Mouse (Mus musculus) liver, adult 2 months (tissue): ENCODE results near the gene Ebf4. TPM values are rescaled to one million over a fixed set of nuclear protein-coding genes. Genes with fewer than 3 reads are reported as not detected.
"Not testable (repeated sequence)": the region's sequence is repeated elsewhere in the genome, so short reads cannot be mapped to it uniquely, and the experiment has no call there.

Experiments used
- DNase-seq: peaks from one replicate; pipeline ENCODE4 v3.0.0-alpha.2; 2011; ENCODE audit warnings: low read depth, low spot score; ENCODE audit errors: extremely low read depth
- H3K27ac ChIP-seq: fragments of 200-500 bp; replicated peaks from 2 replicates; pipeline ENCODE4 v1.5.1; 2012; ENCODE audit warnings: low read depth, mild to moderate bottlenecking, control low read depth, inconsistent platforms, low read length; ENCODE audit not compliant: insufficient read depth
- H3K27me3 ChIP-seq: fragments of 200-500 bp; 2 replicates; pipeline ENCODE4 v1.6.1; 2012; ENCODE audit warnings: mild to moderate bottlenecking, moderate library complexity, low read length, inconsistent platforms; ENCODE audit not compliant: control insufficient read depth, insufficient read depth
- H3K36me3 ChIP-seq: fragments of 200-500 bp; 2 replicates; pipeline ENCODE4 v1.6.1; 2012; ENCODE audit warnings: low read length, inconsistent platforms; ENCODE audit not compliant: control insufficient read depth, insufficient read depth
- H3K4me1 ChIP-seq: fragments of 200-500 bp; 2 replicates; pipeline ENCODE4 v1.6.1; 2011; ENCODE audit warnings: low read length; ENCODE audit not compliant: control insufficient read depth, insufficient read depth
- H3K4me3 ChIP-seq: fragments of 200-500 bp; 2 replicates; pipeline ENCODE4 v1.5.1; 2011; ENCODE audit warnings: low read depth, mild to moderate bottlenecking, control low read depth, low read length, moderate library complexity; ENCODE audit not compliant: insufficient read depth
- H3K79me2 ChIP-seq: fragments of 200-500 bp; 2 replicates; pipeline ENCODE4 v1.6.1; 2012; ENCODE audit warnings: inconsistent platforms, mild to moderate bottlenecking, low read length, moderate library complexity; ENCODE audit not compliant: control insufficient read depth, insufficient read depth
- H3K9ac ChIP-seq: fragments of 200-500 bp; 2 replicates; pipeline ENCODE4 v1.6.1; 2012; ENCODE audit warnings: low read depth, mild to moderate bottlenecking, control low read depth, inconsistent platforms, low read length
- CTCF ChIP-seq: fragments of 200-500 bp; IDR thresholded peaks from 2 replicates; pipeline ENCODE4 v1.5.1; 2011; ENCODE audit warnings: low read depth, low read length, control low read depth
- POLR2A ChIP-seq: fragments of 200-500 bp; IDR thresholded peaks from 2 replicates; pipeline ENCODE4 v1.6.1; 2011; ENCODE audit warnings: low read length, control low read depth; ENCODE audit not compliant: insufficient read depth; ENCODE audit errors: extremely low read depth
- WGBS: fragments of 180-500 bp; shearing (Covaris S2); methylation state at CpG from one replicate; pipeline ENCODE4 v1.1.7; 2018; 5-methylcytosine and 5-hydroxymethylcytosine counted together
- polyA plus RNA-seq: library from polyadenylated mRNA; depleted of rRNA; stranded (reverse); fragments of >200 nt; gene quantifications from 2 replicates; pipeline ENCODE4 v1.2.3, GENCODE M21; 2012
- total RNA-seq: library from RNA; depleted of rRNA; stranded (reverse); fragments of >200 nt; gene quantifications from 2 replicates; pipeline ENCODE4 v1.2.3, GENCODE M21; 2014

Gene Ebf4
- total and polyA plus RNA-seq, 2 experiments = 0.09 to 0.22 TPM

DNA sequence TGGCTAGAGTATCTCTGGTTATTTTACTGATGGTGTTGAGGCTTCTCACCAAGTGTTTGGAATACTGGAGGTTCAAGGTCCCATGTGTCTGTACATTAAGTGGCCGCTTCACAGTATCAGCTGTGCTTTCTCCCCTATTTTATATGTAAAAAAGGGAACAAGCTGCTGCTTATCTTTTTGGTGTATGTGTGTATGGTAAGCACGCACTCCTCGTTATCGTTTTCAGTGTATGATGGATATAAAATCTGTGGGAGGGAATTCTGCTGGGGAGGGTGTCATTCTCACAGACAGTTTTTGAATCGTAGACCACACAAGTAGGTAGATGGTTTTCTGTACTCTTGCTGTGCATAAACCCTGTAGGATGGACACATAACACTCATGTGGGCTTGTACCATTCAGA, 62.6 kb downstream of the Ebf4 start:
- H3K9ac ChIP-seq = no peak overlapping the region
- WGBS = 90% methylated on average over 5 of the region's 5 CpGs
- H3K79me2 ChIP-seq = no peaks in the 10 kb centered on the region
- no peak for DNase-seq
- H3K36me3 ChIP-seq = no peaks in the 10 kb centered on the region
- no peak overlapping the region for H3K4me3 ChIP-seq
- TF ChIP-seq CTCF (no peak), POLR2A (no peak)
- H3K4me1 ChIP-seq = no peaks in the 10 kb centered on the region
- peaks cover 11% of the 10 kb centered on the region for H3K27me3 ChIP-seq
- H3K27ac ChIP-seq = no peak overlapping the region

DNA sequence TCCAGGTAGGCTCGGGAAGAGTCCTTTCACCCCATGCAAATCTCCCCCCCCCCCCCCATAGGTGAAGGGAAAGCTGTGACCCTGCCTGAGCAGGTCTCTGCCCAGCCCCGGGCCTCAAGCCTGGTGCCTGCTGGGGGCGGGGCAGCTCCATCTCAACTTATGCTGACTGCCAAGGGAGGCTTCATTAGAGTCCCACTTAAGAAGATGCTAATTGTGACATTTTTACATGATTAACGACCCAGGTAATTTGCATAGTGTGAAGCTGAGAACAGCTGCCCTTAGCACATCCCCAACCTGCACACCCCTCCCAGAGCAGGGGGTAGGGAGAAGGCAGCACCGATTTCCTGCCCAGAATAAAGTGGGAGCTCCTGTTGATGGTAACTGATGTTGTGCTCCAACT, 63.9 kb downstream of the Ebf4 start:
- WGBS = 17% methylated on average over 5 of the region's 5 CpGs
- H3K4me3 ChIP-seq = no peak overlapping the region
- H3K36me3 ChIP-seq = no peaks in the 10 kb centered on the region
- no peaks in the 10 kb centered on the region for H3K79me2 ChIP-seq
- TF ChIP-seq POLR2A (no peak), CTCF (no peak)
- peaks cover 13% of the 10 kb centered on the region for H3K27me3 ChIP-seq
- no peak overlapping the region for H3K27ac ChIP-seq
- no peak overlapping the region for H3K9ac ChIP-seq
- H3K4me1 ChIP-seq = no peaks in the 10 kb centered on the region
- DNase-seq = no peak

DNA sequence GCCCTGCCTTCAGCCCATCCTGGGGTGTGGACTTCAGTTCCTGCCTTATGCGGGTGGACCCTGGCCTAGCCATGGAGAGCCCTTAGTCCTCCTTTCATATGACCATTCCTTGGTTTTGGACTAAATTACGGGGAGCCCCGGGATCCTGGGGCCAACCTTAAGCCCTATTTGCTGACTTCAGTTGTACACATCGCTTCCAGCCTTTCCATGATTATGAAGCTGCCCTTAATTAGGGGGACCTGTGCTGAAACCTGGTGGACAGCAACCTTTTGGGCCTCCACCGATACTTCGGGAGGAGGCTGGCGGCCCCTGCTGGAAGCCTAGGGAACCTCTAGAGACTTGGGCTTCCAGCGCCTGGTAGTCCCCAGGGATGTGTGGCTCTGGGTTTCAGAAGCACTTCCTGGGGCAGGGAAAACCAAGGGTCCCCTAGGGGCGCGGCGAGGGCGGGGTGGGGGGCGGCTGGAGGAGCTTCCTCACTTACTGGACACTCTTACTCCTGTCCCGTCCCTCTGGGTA, 67.6 kb downstream of the Ebf4 start:
- Histone ChIP-seq H3K27ac (no peak overlapping the region), H3K4me1 (no peaks in the 10 kb centered on the region), H3K4me3 (no peak overlapping the region), H3K36me3 (no peaks in the 10 kb centered on the region), H3K27me3 (peaks cover 21% of the 10 kb centered on the region), H3K79me2 (no peaks in the 10 kb centered on the region), H3K9ac (no peak overlapping the region)
- no peak for DNase-seq
- 5% methylated on average over 14 of the region's 14 CpGs for WGBS
- peak; percentile 65 for TF ChIP-seq CTCF
- TF ChIP-seq POLR2A = no peak

DNA sequence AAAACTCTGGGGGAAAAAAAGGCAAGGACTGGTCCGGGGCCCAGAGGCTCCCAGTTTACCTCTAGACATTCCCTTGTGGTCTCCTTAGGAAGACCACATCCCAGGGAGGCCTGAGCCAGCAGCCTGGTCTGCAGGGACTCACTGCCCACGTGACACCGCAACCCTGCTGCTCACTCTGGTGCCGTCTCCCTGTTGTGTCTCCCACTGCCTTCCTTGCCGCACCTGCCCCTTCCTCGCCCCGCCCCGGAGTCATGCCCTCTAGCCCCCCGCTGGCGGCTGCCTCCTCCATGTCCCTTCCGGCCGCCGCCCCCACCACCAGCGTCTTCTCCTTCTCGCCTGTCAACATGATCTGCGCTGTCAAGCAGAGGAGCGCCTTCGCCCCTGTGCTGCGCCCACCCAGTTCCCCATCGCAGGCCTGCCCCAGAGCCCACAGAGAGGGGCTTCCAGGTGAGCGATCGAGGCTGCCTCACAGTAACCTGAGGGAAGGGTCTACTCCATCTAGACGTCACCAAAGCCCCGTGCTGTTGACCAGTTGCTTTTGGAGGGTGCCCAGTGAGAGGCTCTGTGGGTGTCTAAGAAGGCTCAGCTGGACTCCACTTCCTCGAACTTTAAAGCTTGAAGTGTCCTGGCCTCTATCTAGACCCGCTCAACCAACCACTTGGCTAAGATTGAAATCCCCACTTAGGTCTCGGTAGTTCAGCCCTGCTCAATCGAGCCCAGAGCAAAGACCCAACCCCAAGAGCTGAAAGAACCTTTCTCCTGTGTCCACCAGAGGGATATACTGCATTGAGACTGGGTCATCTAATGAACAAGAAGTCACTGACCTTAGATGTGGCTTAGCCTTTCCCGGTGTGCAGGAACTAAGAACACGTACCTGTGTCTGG, 70.5 kb downstream of the Ebf4 start:
- TF ChIP-seq CTCF (no peak), POLR2A (no peak)
- no peaks in the 10 kb centered on the region for H3K79me2 ChIP-seq
- H3K27me3 ChIP-seq = peaks cover 21% of the 10 kb centered on the region
- DNase-seq = no peak
- WGBS = 9% methylated on average over 30 of the region's 30 CpGs
- no peak overlapping the region for H3K4me3 ChIP-seq
- no peak overlapping the region for H3K27ac ChIP-seq
- H3K36me3 ChIP-seq = no peaks in the 10 kb centered on the region
- H3K9ac ChIP-seq = no peak overlapping the region
- no peaks in the 10 kb centered on the region for H3K4me1 ChIP-seq

- Histone ChIP-seq H3K9ac (no peak overlapping the region), H3K4me3 (no peak overlapping the region), H3K4me1 (no peaks in the 10 kb centered on the region), H3K27me3 (peaks cover 13% of the 10 kb centered on the region; the same call in 1 of the 2 replicates), H3K79me2 (no peaks in the 10 kb centered on the region), H3K36me3 (no peaks in the 10 kb centered on the region), H3K27ac (no peak overlapping the region)
- 48% methylated on average over 4 of the region's 4 CpGs for WGBS
- TF ChIP-seq CTCF = no peak
- TF ChIP-seq POLR2A = no peak
- DNase-seq = no peak
Measured at GRCm38 (mm10) chr2:130367386-130367785, 72.4 kb downstream of the Ebf4 start.

DNA sequence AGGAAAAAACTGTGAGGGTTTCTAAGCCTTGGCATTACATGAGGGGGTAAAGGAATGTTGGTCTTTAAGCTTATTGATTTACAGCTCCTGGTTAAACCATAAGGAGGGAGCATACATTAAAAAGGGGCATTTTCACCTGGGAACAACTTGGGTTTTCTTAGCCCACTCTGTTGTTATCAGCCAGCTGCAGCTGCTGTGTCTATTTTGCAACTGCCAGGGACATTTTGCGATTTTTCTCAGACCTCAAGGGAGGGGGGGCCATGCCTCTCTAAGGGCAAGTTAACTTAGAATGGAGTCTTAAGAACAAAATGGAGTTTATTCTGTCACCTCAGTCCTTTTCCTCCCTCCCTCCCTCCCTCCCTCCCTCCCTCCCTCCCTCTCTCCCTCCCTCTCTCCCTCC, 78.1 kb downstream of the Ebf4 start:
- not testable (repeated sequence) for DNase-seq, H3K4me1 ChIP-seq, H3K9ac ChIP-seq, H3K27me3 ChIP-seq, H3K27ac ChIP-seq, H3K79me2 ChIP-seq, H3K36me3 ChIP-seq, H3K4me3 ChIP-seq
- 41% methylated on average over 1 of the region's 1 CpGs for WGBS
